Comparison of ENCODE assay signal across 8 mouse cellular contexts in genomic region chr4:150373111-150374109, GRCm38 (mm10).
DNase-seq lines count a peak whose midpoint lies in the region; ATAC-seq and TF ChIP-seq lines count a peak whose summit lies in the region.

No protein-coding gene starts in this region.

- H3K4me1 ChIP-seq in G1E (ENCODE audit: insufficient read depth, low read depth, low read length): peaks cover 59% of the 10 kb centered on the region
- H3K4me1 ChIP-seq in embryonic facial prominence, embryonic 12.5 days: peaks cover 60% of the 10 kb centered on the region
- H3K4me1 ChIP-seq in heart, embryonic 12.5 days (replicated peaks): peaks cover 64% of the 10 kb centered on the region
- H3K4me1 ChIP-seq in limb, embryonic 12.5 days (replicated peaks): peaks cover 71% of the 10 kb centered on the region
- peaks cover 50% of the 10 kb centered on the region for H3K4me1 ChIP-seq in midbrain, embryonic 11.5 days (ENCODE audit: control insufficient read depth, insufficient read depth, low read length)

- no peaks in the 10 kb centered on the region for H3K27me3 ChIP-seq in G1E (ENCODE audit: insufficient read depth, low read length)
- no peaks in the 10 kb centered on the region for H3K27me3 ChIP-seq in embryonic facial prominence, embryonic 12.5 days
- H3K27me3 ChIP-seq in heart, embryonic 12.5 days (replicated peaks): no peaks in the 10 kb centered on the region
- H3K27me3 ChIP-seq in limb, embryonic 12.5 days: no peaks in the 10 kb centered on the region
- H3K27me3 ChIP-seq in midbrain, embryonic 11.5 days (ENCODE audit: control insufficient read depth, insufficient read depth, low read length): no peaks in the 10 kb centered on the region

- peak overlapping the region; percentile 48; the same call in 1 of the 2 replicates for H3K4me3 ChIP-seq in G1E (ENCODE audit: low read depth, low read length)
- H3K4me3 ChIP-seq in embryonic facial prominence, embryonic 12.5 days: peak overlapping the region; percentile 67
- H3K4me3 ChIP-seq in heart, embryonic 12.5 days: peak overlapping the region; percentile 60
- H3K4me3 ChIP-seq in limb, embryonic 12.5 days (replicated peaks): peak overlapping the region; percentile 62
- no peak overlapping the region for H3K4me3 ChIP-seq in midbrain, embryonic 11.5 days (ENCODE audit: low read depth, low read length)

- no peak for DNase-seq in frontal cortex, postnatal 14 days (ENCODE audit: low spot score in 2 of 2)
- DNase-seq in G1E (ENCODE audit: low spot score): no peak
- DNase-seq in midbrain, embryonic 11.5 days (ENCODE audit: low spot score, missing footprints): peak; percentile 91
- no peak for DNase-seq in urinary bladder, adult 2 months (ENCODE audit: low spot score)

- 2% methylated on average over 15 of the region's 15 CpGs for WGBS in embryonic facial prominence, embryonic 12.5 days
- WGBS in heart, embryonic 12.5 days: 7% methylated on average over 15 of the region's 15 CpGs
- 2% methylated on average over 15 of the region's 15 CpGs for WGBS in limb, embryonic 12.5 days
- WGBS in midbrain, embryonic 11.5 days: 8% methylated on average over 15 of the region's 15 CpGs

- H3K4me2 ChIP-seq in embryonic facial prominence, embryonic 12.5 days (replicated peaks): peak overlapping the region; percentile 93
- peak overlapping the region; percentile 88 for H3K4me2 ChIP-seq in heart, embryonic 12.5 days
- peak overlapping the region; percentile 95 for H3K4me2 ChIP-seq in limb, embryonic 12.5 days
- peak overlapping the region; percentile 81 for H3K4me2 ChIP-seq in midbrain, embryonic 11.5 days

- peak; percentile 58 for ATAC-seq in frontal cortex, adult (ENCODE audit: low TSS enrichment)
- ATAC-seq in G1E (ENCODE audit: extremely low read depth, insufficient number of reproducible peaks, low FRiP score, poor library complexity, severe bottlenecking): peak; percentile 10; the same call in 1 of the 2 replicates
- peak; percentile 69; the same call in 1 of the 2 replicates for ATAC-seq in embryonic facial prominence, embryonic 12.5 days (ENCODE audit: insufficient number of reproducible peaks, insufficient read depth, low FRiP score, low TSS enrichment)
- no peak for ATAC-seq in heart, embryonic 12.5 days (ENCODE audit: insufficient number of reproducible peaks, low FRiP score)
- ATAC-seq in limb, embryonic 12.5 days (ENCODE audit: insufficient number of reproducible peaks, insufficient read depth, low FRiP score, low TSS enrichment, low read depth): no peak; the same call in 1 of the 2 replicates
- peak; percentile 43; the same call in 1 of the 2 replicates for ATAC-seq in midbrain, embryonic 11.5 days (ENCODE audit: low FRiP score)

- peaks cover 7% of the 10 kb centered on the region for H3K36me3 ChIP-seq in G1E (replicated peaks)
- no peaks in the 10 kb centered on the region for H3K36me3 ChIP-seq in embryonic facial prominence, embryonic 12.5 days
- H3K36me3 ChIP-seq in heart, embryonic 12.5 days: no peaks in the 10 kb centered on the region
- no peaks in the 10 kb centered on the region for H3K36me3 ChIP-seq in limb, embryonic 12.5 days
- H3K36me3 ChIP-seq in midbrain, embryonic 11.5 days (ENCODE audit: control insufficient read depth, insufficient read depth, low read length): no peaks in the 10 kb centered on the region

- peak overlapping the region; percentile 81 for H3K27ac ChIP-seq in embryonic facial prominence, embryonic 12.5 days
- H3K27ac ChIP-seq in heart, embryonic 12.5 days (ENCODE audit: poor library complexity, severe bottlenecking): peak overlapping the region; percentile 84
- H3K27ac ChIP-seq in limb, embryonic 12.5 days: peak overlapping the region; percentile 97
- peak overlapping the region; percentile 89 for H3K27ac ChIP-seq in midbrain, embryonic 11.5 days (ENCODE audit: low read depth, low read length)

- H3K9ac ChIP-seq in embryonic facial prominence, embryonic 12.5 days: peak overlapping the region; percentile 20; the same call in 1 of the 2 replicates
- H3K9ac ChIP-seq in heart, embryonic 12.5 days: peak overlapping the region; percentile 50
- H3K9ac ChIP-seq in limb, embryonic 12.5 days (replicated peaks): peak overlapping the region; percentile 14; the same call in 1 of the 2 replicates
- peak overlapping the region; percentile 80; the same call in 1 of the 2 replicates for H3K9ac ChIP-seq in midbrain, embryonic 11.5 days (ENCODE audit: low read length)

- H3K9me3 ChIP-seq in G1E (replicated peaks): no peaks in the 10 kb centered on the region
- H3K9me3 ChIP-seq in embryonic facial prominence, embryonic 12.5 days: no peaks in the 10 kb centered on the region
- no peaks in the 10 kb centered on the region for H3K9me3 ChIP-seq in heart, embryonic 12.5 days (replicated peaks)
- H3K9me3 ChIP-seq in limb, embryonic 12.5 days: no peaks in the 10 kb centered on the region
- no peaks in the 10 kb centered on the region for H3K9me3 ChIP-seq in midbrain, embryonic 11.5 days (ENCODE audit: control insufficient read depth, low read length)

- TF ChIP-seq CTCF in G1E (IDR thresholded peaks at IDR 0.05; ENCODE audit: low read depth, low read length): no peak

Comparison
In these comparisons a context has a peak if more than half of its experiments do, and no peak if none do; other contexts are left out.
1. ATAC-seq: peak in frontal cortex, adult (single experiment), G1E (single experiment), embryonic facial prominence, embryonic 12.5 days (single experiment) and midbrain, embryonic 11.5 days (single experiment); none in heart, embryonic 12.5 days (single experiment) and limb, embryonic 12.5 days (single experiment).
2. H3K9ac ChIP-seq: peak in every context shown above with its lines; median percentile 80 in midbrain, embryonic 11.5 days; 50 in heart, embryonic 12.5 days; 20 in embryonic facial prominence, embryonic 12.5 days; 14 in limb, embryonic 12.5 days.
3. Peak in every context shown above with its lines, with median percentiles within 50 percentile points of each other: H3K27ac ChIP-seq and H3K4me2 ChIP-seq.